Mouse (Mus musculus): ENCODE measurements at regions not wholly inside any gene's neighbourhood (a gene's known extent, or its start where the extent isn't known, plus 50 kb on each side); places are given as distances from the start of the nearest gene placed in this dataset.
A peak's percentile ranks its signal among the peaks of the same experiment; 100 is the strongest.

DNA sequence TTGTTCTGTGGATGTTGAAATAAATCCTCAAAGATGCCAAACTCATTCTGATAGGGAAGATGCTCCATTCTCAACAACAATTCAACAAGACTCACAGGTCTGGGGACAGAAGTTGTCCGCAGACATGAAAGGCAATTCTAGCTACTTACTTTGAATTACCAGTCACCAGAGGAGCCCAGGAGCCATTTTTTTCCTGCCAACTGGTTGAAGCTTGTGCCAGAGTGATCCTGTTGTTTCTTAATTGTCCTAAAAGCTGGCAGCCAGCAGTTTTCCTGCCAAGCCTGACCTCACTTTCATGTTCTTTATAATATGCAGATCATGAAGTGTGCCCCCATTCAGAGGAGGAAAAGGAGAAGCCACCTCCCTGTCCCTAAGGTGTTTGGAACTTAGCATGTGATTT is 110.0 kb upstream of the Ankrd1 start:
- DNase-seq (ENCODE audit: low spot score in 2 of 2), result no peak

DNA sequence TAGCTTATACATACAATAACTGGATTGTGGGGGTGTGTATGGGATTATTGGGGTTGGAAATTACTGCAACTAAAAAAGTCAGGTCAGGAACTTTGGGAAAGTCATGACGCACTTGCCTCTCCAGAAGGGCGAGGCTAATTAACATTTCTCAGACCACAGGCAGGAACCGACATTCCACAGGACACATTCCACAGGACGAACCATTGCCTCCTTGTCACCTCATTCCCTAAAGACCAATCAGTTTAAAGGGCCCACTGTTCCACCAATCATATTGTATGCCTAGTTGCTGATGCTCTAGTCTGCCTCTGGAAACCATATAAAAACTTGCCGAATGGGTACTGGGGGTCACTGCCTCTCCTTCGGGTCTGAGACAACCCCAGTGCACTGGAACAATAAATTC is 113.0 kb upstream of the Pcgf5 start:
- DNase-seq (ENCODE audit: low spot score in 2 of 2), result no peak

DNA sequence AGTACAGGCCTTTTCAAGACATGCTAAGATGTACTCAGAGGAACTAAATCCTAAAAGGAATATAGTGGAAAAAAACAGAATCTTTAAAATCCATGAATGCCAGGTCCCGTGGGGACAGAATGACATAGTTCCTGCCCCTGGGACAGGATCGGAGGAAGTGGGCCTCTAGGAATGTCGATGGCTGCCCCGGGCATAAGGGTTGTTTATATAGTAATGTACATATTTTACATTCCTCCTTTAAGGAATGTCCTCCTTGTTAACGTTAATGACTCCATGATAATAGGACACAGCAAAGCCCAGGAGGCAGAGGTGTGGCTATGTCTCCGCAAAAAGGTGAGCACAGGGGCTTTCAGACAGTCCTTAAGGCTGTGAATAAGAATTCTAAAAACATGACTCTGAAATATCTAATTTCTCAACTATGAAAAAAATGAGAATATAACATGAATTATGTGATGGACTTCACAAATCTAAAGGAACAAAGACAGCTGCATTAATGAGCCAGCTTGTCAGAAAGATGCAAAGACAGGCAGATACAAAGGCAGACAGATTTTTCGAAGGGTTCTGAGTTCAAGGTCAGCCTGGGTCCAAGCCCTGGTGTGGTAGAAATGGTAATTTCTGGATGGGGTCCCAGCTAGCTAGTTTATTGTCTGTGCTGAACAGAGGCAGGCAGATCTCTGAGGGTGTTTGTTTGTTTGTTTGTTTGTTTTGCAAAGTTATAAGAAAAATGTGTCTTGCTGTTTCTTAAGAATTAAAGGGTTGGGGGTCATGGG is 111.3 kb upstream of the Pcgf5 start:
- DNase-seq (ENCODE audit: low spot score in 2 of 2), result no peak

DNA sequence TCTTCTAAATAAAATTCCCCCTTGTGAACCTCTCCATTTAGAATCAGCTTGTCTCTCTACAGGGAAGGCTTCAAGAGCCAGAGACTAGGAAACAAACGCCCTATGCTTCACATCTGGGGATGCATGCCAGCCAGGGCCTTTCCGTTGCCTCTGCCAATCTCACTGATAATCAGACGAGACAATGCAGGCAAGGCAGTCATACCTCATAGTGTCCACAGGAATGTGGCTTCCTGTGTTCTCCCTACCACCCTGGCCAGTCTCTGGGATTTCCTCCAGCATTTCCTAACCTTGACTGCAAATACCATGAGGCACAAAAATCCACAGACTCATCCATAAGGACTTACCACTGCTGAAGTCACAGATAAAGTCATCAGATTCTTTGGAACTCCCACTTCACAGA is 110.4 kb upstream of the Pcgf5 start:
- DNase-seq (ENCODE audit: low spot score in 2 of 2), result no peak

DNA sequence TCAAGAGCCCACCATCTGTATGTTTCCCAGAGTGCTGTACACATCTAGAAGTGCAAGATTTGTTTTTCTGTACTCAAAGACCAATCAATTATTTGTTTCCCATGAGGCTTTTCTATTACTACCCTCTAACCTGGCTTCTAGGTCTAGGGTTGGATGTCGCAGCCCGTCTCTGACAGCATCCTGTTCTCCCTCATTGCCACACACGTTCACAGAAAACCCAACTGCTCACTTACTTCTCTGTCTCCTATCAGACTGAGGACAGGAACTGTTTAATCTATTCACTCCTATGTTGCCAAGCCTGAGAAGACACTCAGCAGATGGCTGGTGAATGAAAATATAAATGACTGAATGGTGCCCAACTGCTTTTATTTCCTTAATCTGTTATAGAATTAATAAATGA is 109.6 kb upstream of the Pcgf5 start:
- no peak for DNase-seq (ENCODE audit: low spot score in 2 of 2)

DNA sequence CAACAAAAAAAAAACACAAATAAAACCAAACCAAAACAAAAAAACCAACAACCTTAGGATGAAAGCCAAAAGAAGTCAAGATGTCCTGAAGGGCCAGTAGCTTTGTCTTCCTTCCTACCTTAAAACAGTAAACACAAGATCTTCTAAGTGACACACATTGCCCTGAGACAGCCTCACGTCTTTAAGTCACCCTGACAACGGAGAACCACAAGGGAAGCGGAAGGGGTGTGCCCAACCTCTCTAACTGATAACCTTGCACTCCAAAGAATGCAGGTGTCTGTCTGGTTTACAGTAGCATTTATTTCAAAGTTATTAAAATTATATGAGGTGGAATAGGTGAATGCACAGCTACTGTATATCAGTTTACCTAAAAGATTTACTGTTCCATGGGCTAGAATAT is 105.7 kb upstream of the Pcgf5 start:
- DNase-seq (ENCODE audit: low spot score in 2 of 2), result peak in 1 of 2 experiments; percentile 24

DNA sequence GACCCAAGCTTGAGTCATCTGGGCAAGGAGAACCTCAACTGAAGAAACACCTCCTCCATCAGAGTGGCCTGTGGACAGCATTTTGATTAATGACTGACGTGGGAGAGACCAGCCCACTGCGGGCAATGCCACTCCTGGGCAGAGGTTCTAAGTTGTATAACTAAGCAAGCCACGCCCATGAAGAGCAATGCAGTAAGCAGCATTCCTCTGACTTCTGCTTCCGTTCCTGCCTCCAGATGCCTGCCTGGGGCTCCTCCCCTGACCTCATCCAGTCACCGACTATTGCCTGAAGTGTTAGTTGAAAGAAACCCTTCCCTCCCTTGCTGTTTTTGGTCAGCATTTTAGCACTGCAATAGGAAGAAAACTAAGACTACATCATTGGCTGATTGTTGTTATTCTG is 105.2 kb upstream of the Pcgf5 start:
- DNase-seq (ENCODE audit: low spot score in 2 of 2), result no peak

DNA sequence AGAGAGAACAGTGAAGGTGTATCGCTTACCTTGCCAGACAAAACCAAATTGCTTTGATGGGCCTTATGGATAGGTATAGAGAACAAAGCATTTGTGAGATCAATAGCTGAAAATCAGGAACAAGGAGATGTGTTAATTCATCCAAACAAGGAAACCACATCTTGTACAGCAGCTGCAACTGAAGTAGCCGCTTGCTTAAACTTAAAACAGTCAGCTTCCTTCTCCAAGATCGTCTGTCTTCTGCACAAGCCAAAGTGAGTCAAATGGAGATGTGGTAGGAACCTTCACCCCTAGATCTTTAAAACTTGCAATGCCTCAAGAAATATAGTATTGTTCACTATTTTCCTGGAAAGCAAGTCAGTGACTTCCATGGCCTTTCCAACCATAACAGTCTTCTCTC is 95.6 kb upstream of the Pcgf5 start:
- DNase-seq (ENCODE audit: low spot score in 2 of 2), result no peak

DNA sequence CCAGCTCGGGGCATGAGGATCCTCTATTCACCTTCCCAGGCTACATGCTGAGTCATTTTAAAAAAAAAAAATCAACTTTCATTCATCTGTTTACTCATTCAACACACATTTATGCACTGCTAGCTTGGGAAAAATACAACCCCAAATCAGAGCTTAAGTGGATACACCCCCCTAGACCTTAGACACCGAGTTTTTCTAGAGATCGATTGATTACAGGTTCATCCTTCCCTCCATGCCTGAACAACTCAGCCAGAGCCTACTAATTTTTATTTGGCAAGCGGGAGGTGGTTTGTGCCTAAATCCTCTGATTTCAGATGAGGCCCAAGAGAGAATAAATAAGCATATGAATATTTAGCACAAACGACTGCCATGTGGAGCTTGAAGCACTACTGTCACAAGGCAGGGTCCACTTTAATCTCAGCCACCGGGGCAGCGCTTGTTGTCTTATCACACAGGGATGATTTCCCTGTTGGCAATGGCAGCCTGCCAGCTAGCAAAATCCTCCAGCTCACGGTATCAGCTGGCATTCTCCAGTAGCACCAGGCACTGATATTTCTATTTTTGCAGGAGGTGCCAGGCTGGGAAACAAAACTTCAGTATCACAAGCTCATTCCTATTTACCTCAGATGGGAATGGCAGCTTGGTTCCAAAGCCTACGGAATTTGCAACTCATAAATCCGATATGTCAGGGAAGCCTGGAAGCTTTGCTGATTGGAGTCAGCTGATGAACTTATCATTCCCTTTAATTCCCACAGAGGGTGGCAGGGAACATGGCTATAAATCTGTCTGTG is 90.2 kb upstream of the Pcgf5 start:
- no peak for DNase-seq (ENCODE audit: low spot score in 2 of 2)

DNA sequence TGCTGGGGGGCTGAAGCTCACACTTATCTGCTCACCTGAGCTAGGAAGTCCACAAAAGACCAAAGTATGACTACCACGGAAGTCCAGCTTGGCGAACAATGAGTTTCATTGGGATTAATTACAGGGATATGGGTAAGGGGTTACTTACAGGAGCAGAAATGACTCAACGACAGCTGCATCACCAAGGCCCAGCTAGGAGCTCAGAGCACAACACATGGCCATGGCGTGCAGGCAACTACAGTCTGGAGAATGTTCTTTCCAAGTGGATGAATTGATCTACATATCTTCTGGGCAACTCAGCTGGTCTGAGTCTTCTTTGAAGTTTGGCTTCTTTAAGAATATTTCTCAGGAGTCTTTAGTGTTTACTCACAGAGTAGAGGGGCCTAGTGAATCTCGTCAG is 86.3 kb upstream of the Pcgf5 start:
- DNase-seq (ENCODE audit: low spot score in 2 of 2), result no peak

DNA sequence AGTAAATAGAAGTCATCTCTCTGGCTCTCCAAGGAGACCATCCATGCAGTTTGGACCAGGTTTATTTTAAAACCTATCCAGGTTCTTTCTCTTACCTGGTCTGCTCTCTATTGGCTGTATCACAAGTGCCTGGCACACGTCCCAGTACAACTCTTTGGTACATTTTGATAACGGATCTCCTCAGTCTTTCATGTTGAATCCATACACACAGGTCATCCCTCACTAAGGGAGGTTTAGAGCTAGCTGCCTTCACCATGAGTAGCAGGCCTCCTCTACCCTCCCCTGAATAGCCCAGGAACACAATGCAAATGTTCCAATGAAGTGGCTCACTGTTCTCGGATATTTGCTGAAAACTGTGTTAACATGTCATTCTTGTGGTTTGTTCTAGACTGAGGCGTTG is 84.2 kb upstream of the Pcgf5 start:
- DNase-seq (ENCODE audit: low spot score in 2 of 2), result no peak

DNA sequence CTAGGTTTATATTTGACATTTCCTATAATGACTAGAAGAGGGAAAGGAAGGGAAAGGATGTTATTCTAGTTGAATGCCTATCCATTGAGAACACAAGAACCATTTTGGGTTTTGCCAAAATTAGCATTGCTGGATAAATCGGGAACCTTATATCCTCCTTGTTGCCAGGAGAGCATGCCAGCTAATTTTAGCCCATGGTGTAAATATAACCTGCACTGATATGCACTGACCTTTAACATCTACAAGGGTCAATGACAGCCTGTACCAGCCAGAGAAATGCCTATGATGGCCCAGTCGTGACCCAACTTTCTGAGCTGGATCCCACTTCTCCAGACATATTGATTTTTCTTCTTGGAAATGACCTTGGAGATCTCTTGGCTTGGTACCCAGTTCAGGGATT is 83.7 kb upstream of the Pcgf5 start:
- DNase-seq (ENCODE audit: low spot score in 2 of 2), result no peak

DNA sequence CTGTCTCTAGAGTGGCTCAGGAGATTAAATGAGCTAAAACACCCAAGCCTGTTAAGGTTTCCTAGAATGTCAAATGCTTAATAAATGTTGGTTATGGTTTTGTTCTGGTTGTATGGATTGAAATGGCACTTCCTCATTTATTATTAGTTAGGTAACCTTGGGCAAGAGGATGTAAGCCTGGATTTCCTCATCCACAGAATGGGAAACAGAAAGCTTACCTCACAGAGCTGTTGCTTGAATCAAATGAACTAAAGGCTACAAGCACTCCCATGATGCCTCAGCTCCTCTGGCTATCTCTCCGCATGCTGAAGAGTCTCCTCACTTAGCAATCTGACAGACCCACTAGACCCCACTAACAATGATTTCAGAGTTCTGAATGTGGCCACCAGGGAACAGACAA is 82.8 kb upstream of the Pcgf5 start:
- no peak for DNase-seq (ENCODE audit: low spot score in 2 of 2)

DNA sequence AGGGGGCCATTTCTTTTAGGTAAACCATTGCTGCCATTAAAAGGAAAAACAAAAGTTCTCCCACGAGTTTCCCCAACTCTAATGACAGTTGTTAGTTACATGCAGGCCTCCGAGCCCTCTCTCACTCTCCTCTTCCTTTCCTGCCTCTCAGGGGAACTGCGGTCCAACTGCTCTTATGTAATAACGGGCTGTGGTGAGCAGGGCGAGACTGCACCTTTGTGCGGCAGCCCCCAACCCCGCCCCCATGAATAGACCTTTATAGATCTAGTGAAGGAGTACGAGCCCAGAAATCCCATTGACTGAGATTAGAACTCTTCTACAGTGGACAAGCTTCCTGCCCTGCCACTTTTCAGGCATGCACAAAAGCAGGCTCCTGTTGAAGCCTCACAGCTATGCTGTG is 81.8 kb upstream of the Pcgf5 start:
- peak; percentile 8 to 39 for DNase-seq (ENCODE audit: low spot score in 2 of 2)

DNA sequence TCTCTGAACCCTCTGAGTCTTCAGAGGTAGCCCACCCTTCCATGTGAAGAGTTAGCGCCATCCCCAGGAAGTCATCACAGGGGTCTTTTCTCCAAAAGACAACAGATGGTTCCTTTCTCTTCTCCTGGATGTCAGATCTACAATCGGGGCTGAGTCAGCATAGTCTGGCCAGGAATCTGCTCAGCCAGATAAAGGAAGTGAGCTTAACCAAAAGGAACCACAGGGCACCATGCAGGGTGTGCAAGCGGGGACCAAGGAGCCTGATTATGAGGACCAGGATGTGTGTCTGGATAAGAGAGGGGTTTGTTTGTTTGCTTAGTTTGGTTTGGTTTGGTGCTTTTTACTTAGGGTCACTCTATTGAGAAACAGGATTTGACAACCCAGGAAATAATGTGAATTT is 74.6 kb upstream of the Pcgf5 start:
- DNase-seq (ENCODE audit: low spot score in 2 of 2), result no peak

DNA sequence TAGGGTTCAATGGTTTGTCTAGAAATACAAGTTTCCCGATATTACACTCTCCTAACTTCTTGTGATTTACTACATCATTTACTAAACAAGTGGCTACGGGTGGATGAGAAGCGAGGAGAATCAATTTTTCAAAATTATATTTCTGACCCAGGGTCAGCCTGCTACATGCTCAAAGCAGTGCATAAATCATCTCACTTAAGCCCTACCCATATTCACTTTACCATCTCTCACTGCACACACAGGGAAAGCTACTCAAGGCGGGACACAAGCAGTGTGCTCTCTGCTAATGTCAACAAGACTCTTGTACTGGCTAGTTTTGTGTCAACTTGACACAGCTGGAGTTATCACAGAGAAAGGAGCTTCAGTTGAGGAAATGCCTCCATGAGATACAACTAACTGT is 62.6 kb upstream of the Pcgf5 start:
- DNase-seq (ENCODE audit: low spot score in 2 of 2), result no peak

DNA sequence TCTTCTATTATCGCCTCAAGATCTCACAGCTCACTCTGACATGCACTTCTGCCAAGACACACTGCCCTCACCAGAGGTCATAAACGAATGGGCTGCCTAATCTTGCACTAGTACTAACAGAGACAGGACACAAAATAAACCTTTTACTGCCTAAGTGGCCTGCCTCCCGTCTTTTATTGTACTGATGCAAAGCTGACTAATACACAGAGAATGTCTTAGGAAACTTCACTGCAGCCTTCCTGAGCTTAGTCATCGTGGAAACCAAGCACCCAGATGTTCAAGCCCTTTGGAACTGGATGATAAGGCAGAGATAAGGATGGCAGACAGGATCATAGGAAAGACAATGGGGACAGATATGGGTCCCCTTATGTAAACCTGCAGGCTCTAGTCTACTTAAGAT is 57.3 kb upstream of the Pcgf5 start:
- no peak for DNase-seq (ENCODE audit: low spot score in 2 of 2)

DNA sequence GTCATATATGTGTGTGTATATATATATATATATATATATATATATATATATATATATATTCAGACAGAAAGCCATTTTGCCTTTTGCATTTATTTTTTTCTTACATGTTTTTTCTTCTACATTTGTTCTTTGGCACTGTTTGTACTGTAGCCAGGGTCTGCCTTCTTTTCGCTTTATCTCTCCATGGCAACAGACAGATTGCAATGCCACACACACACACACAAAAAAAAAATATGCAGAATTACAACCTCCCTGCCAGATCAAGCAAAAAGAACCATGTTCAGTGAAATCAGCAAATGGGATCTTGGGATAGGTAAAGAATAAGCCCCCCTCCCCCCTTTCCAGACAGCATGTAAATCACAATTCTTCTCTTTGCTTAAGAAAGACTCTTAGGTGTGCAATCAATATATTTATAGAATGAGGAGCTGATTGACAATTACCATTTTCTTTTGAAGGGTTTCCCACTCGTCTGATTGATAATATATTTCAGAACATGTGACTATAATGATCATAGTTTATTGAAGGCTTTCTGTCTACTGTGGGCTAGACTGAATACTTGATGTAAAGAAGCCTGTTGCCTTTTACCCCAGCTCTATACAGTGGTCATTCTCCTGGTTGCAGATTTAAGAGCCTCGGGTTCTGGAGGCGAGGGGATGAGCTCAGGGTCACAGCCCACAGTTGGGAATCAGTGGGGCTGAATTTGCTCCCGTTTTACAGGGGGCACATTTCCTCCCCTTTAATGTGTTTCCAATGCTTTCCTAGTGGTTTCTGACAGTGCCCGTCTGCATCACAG is 54.7 kb upstream of the Pcgf5 start:
- no peak for DNase-seq (ENCODE audit: low spot score in 2 of 2)
